Mouse (Mus musculus) small intestine, adult 2 months (tissue): ENCODE results near the gene Gpr65.

Experiments
- CTCF ChIP-seq: fragments of 200-500 bp; IDR thresholded peaks from 2 replicates; pipeline ENCODE4 v1.5.1; 2012; ENCODE audit warnings: low read depth, mild to moderate bottlenecking, control low read depth, inconsistent platforms, low read length, moderate library complexity, mixed read lengths; ENCODE audit not compliant: insufficient replicate concordance, insufficient read length; ENCODE audit errors: extremely low read depth
- POLR2A ChIP-seq: fragments of 200-500 bp; IDR thresholded peaks from 2 replicates; pipeline ENCODE4 v1.6.1; 2012; ENCODE audit warnings: low read depth, mild to moderate bottlenecking, control low read depth, inconsistent platforms, low read length, moderate library complexity

GRCm38 (mm10) chr12:98269791-98270745, 1.6 kb downstream of the Gpr65 start:
- TF ChIP-seq CTCF (no peak), POLR2A (no peak)
